Mouse (Mus musculus) embryonic facial prominence, embryonic 14.5 days (tissue): Measurements from ENCODE around the gene Tas2r135. TPM values are rescaled to one million over a fixed set of nuclear protein-coding genes. Genes with fewer than 3 reads are reported as not detected.

Source experiments
- ATAC-seq: fragments of 200-750 bp; cut with Nextera tagmentation; 2 replicates; pipeline ENCODE4 v1.8.0; 2017; ENCODE audit warnings: low read depth, moderate number of reproducible peaks, moderate TSS enrichment
- DNase-seq: peaks from one replicate; pipeline ENCODE4 v3.0.0-alpha.2; 2015; ENCODE audit warnings: low spot score
- H3K27ac ChIP-seq: fragments of 300-500 bp; sonication (generic); replicated peaks from 2 replicates; pipeline ENCODE4 v1.5.1; 2014; ENCODE audit warnings: low read depth, mild to moderate bottlenecking, low read length, moderate library complexity
- H3K27me3 ChIP-seq: fragments of 300-500 bp; sonication (generic); replicated peaks from 2 replicates; pipeline ENCODE4 v1.6.1; 2014; ENCODE audit warnings: low read length; ENCODE audit not compliant: control insufficient read depth, insufficient read depth
- H3K36me3 ChIP-seq: fragments of 300-500 bp; sonication (generic); 2 replicates; pipeline ENCODE4 v1.6.1; 2014; ENCODE audit warnings: low read length, mixed read lengths; ENCODE audit not compliant: control insufficient read depth, insufficient read depth
- H3K4me1 ChIP-seq: fragments of 300-500 bp; sonication (generic); 2 replicates; pipeline ENCODE4 v1.6.1; 2014; ENCODE audit warnings: antibody characterized with exemption, low read length; ENCODE audit not compliant: control insufficient read depth, insufficient read depth
- H3K4me2 ChIP-seq: fragments of 300-500 bp; sonication (generic); 2 replicates; pipeline ENCODE4 v1.6.1; 2014; ENCODE audit warnings: low read depth, mild to moderate bottlenecking, low read length, moderate library complexity, mixed read lengths
- H3K4me3 ChIP-seq: fragments of 300-500 bp; sonication (generic); 2 replicates; pipeline ENCODE4 v1.5.1; 2014; ENCODE audit warnings: low read depth, mild to moderate bottlenecking, low read length
- H3K9ac ChIP-seq: fragments of 300-500 bp; sonication (generic); 2 replicates; pipeline ENCODE4 v1.6.1; 2014; ENCODE audit warnings: low read depth, mild to moderate bottlenecking, low read length, moderate library complexity, mixed read lengths
- H3K9me3 ChIP-seq: fragments of 300-500 bp; sonication (generic); 2 replicates; pipeline ENCODE4 v1.6.1; 2016; ENCODE audit warnings: low read length; ENCODE audit not compliant: control insufficient read depth
- WGBS: fragments of 180-500 bp; shearing (Covaris S2); extraction: QIAGEN DNeasy Blood & Tissue Kit; methylation state at CpG from one replicate; pipeline ENCODE4 v1.1.7; 2014; 5-methylcytosine and 5-hydroxymethylcytosine counted together
- polyA plus RNA-seq: library from polyadenylated mRNA; unstranded; fragments of >200 nt; fragmentation: Nextera tagmentation; extraction: Ambion mirVana; gene quantifications from 2 replicates; pipeline ENCODE4 v1.2.1, GENCODE M21; 2014

The Tas2r135 gene
- polyA plus RNA-seq, 1 experiment from 2014 or later = not detected

- no peak for ATAC-seq
- H3K27ac ChIP-seq = no peak overlapping the region; the same call in 1 of the 2 replicates
Observed at GRCm38 (mm10) chr6:42372421-42372815, 32.8 kb upstream of the Tas2r135 start.

GRCm38 (mm10) chr6:42372816-42373547 lies 32.3 kb upstream of the Tas2r135 start, which contains the start of gene Epha1:
Gene Epha1, minus strand, starts transcription at chr6:42373268.
- Histone ChIP-seq H3K9me3 (no peaks in the 10 kb centered on the region), H3K4me3 (peak within 1 kb of the TSS; percentile 61), H3K27ac (peak within 1 kb of the TSS; percentile 15; the same call in 1 of the 2 replicates), H3K4me2 (peak within 1 kb of the TSS; percentile 97), H3K36me3 (no peaks in the 10 kb centered on the region), H3K9ac (peak within 1 kb of the TSS; percentile 69), H3K4me1 (peaks cover 21% of the 10 kb centered on the region), H3K27me3 (no peaks in the 10 kb centered on the region)
- peak; percentile 82 for ATAC-seq
- 3% methylated on average over 23 of the region's 36 CpGs for WGBS
- DNase-seq = peak; percentile 89

More at GRCm38 (mm10) chr6:42372421-42372815, 32.8 kb upstream of the Tas2r135 start:
- 15% methylated on average over 9 of the region's 9 CpGs for WGBS
- Histone ChIP-seq H3K36me3 (no peaks in the 10 kb centered on the region), H3K4me2 (peak overlapping the region; percentile 97), H3K27me3 (no peaks in the 10 kb centered on the region), H3K9ac (peak overlapping the region; percentile 69), H3K9me3 (no peaks in the 10 kb centered on the region), H3K4me1 (peaks cover 21% of the 10 kb centered on the region), H3K4me3 (peak overlapping the region; percentile 61)
- DNase-seq = no peak

- H3K4me3 ChIP-seq = peak overlapping the region; percentile 61
- peaks cover 21% of the 10 kb centered on the region for H3K4me1 ChIP-seq
- 39% methylated on average over 7 of the region's 7 CpGs for WGBS
- H3K4me2 ChIP-seq = peak overlapping the region; percentile 97
- peak overlapping the region; percentile 15; the same call in 1 of the 2 replicates for H3K27ac ChIP-seq
- DNase-seq (no peak), ATAC-seq (peak; percentile 5; the same call in 1 of the 2 replicates)
- no peaks in the 10 kb centered on the region for H3K36me3 ChIP-seq
- H3K9ac ChIP-seq = peak overlapping the region; percentile 69
- no peaks in the 10 kb centered on the region for H3K9me3 ChIP-seq
- no peaks in the 10 kb centered on the region for H3K27me3 ChIP-seq
Observed at GRCm38 (mm10) chr6:42373669-42374430, 31.4 kb upstream of the Tas2r135 start.

GRCm38 (mm10) chr6:42374701-42375100 lies 30.5 kb upstream of the Tas2r135 start:
- Histone ChIP-seq H3K4me2 (no peak overlapping the region), H3K27ac (no peak overlapping the region), H3K9ac (no peak overlapping the region), H3K9me3 (no peaks in the 10 kb centered on the region), H3K4me1 (peaks cover 21% of the 10 kb centered on the region), H3K36me3 (no peaks in the 10 kb centered on the region), H3K27me3 (no peaks in the 10 kb centered on the region), H3K4me3 (no peak overlapping the region)
- 51% methylated on average over 4 of the region's 4 CpGs for WGBS
- DNase-seq = peak; percentile 77
- peak; percentile 15; the same call in 1 of the 2 replicates for ATAC-seq

GRCm38 (mm10) chr6:42375131-42375530 lies 30.1 kb upstream of the Tas2r135 start:
- H3K9me3 ChIP-seq = no peaks in the 10 kb centered on the region
- H3K27ac ChIP-seq = no peak overlapping the region
- H3K4me2 ChIP-seq = no peak overlapping the region
- DNase-seq (no peak), ATAC-seq (no peak)
- WGBS = 71% methylated on average over 2 of the region's 2 CpGs
- H3K4me1 ChIP-seq = peaks cover 18% of the 10 kb centered on the region
- no peaks in the 10 kb centered on the region for H3K27me3 ChIP-seq
- no peak overlapping the region for H3K4me3 ChIP-seq
- H3K36me3 ChIP-seq = no peaks in the 10 kb centered on the region
- H3K9ac ChIP-seq = no peak overlapping the region

GRCm38 (mm10) chr6:42376016-42376415 lies 29.2 kb upstream of the Tas2r135 start:
- 39% methylated on average over 4 of the region's 4 CpGs for WGBS

GRCm38 (mm10) chr6:42376504-42377019 lies 28.7 kb upstream of the Tas2r135 start:
- no peak overlapping the region for H3K9ac ChIP-seq
- no peaks in the 10 kb centered on the region for H3K9me3 ChIP-seq
- ATAC-seq (no peak), DNase-seq (no peak)
- 69% methylated on average over 6 of the region's 6 CpGs for WGBS
- no peaks in the 10 kb centered on the region for H3K36me3 ChIP-seq
- no peak overlapping the region for H3K4me3 ChIP-seq
- H3K4me1 ChIP-seq = peaks cover 18% of the 10 kb centered on the region
- no peak overlapping the region for H3K4me2 ChIP-seq
- no peaks in the 10 kb centered on the region for H3K27me3 ChIP-seq
- no peak overlapping the region for H3K27ac ChIP-seq

More at GRCm38 (mm10) chr6:42376016-42376415, 29.2 kb upstream of the Tas2r135 start:
- no peak for ATAC-seq
- H3K36me3 ChIP-seq = no peaks in the 10 kb centered on the region
- H3K9me3 ChIP-seq = no peaks in the 10 kb centered on the region
- no peak for DNase-seq
- H3K27ac ChIP-seq = no peak overlapping the region
- no peak overlapping the region for H3K4me2 ChIP-seq
- no peaks in the 10 kb centered on the region for H3K27me3 ChIP-seq
- H3K4me1 ChIP-seq = peaks cover 18% of the 10 kb centered on the region
- H3K9ac ChIP-seq = no peak overlapping the region
- no peak overlapping the region for H3K4me3 ChIP-seq

GRCm38 (mm10) chr6:42377280-42377679 lies 28.0 kb upstream of the Tas2r135 start:
- no peak overlapping the region for H3K4me3 ChIP-seq
- H3K27ac ChIP-seq = no peak overlapping the region
- WGBS = 75% methylated on average over 5 of the region's 5 CpGs
- no peak overlapping the region for H3K4me2 ChIP-seq
- no peaks in the 10 kb centered on the region for H3K36me3 ChIP-seq
- H3K9me3 ChIP-seq = no peaks in the 10 kb centered on the region
- H3K27me3 ChIP-seq = no peaks in the 10 kb centered on the region
- peaks cover 16% of the 10 kb centered on the region for H3K4me1 ChIP-seq
- H3K9ac ChIP-seq = no peak overlapping the region
- no peak for ATAC-seq
- DNase-seq = no peak
